Mouse (Mus musculus) heart, embryonic 10.5 days (tissue): ENCODE results near the gene Fbh1. TPM values are rescaled to one million over a fixed set of nuclear protein-coding genes. Genes with fewer than 3 reads are reported as not detected.
A peak's percentile ranks its signal among the peaks of the same experiment; 100 is the strongest.
"Not testable (repeated sequence)": the region's sequence is repeated elsewhere in the genome, so short reads cannot be mapped to it uniquely, and the experiment has no call there.

Experiments used
- DNase-seq: peaks from one replicate; pipeline ENCODE4 v3.0.0-alpha.2; 2017; ENCODE audit warnings: low spot score
- H3K27ac ChIP-seq: fragments of 300-500 bp; sonication (generic); 2 replicates; pipeline ENCODE4 v1.5.1; 2016; ENCODE audit warnings: mild to moderate bottlenecking
- H3K27me3 ChIP-seq: fragments of 300-500 bp; sonication (generic); 2 replicates; pipeline ENCODE4 v1.6.1; 2016; ENCODE audit warnings: mild to moderate bottlenecking; ENCODE audit not compliant: poor library complexity, insufficient read depth, severe bottlenecking
- H3K36me3 ChIP-seq: fragments of 300-500 bp; sonication (generic); 2 replicates; pipeline ENCODE4 v1.6.1; 2016; ENCODE audit warnings: mild to moderate bottlenecking, moderate library complexity
- H3K4me1 ChIP-seq: fragments of 300-500 bp; sonication (generic); 2 replicates; pipeline ENCODE4 v1.6.1; 2016; ENCODE audit warnings: mild to moderate bottlenecking
- H3K4me3 ChIP-seq: fragments of 300-500 bp; sonication (generic); 2 replicates; pipeline ENCODE4 v1.5.1; 2016; ENCODE audit warnings: mild to moderate bottlenecking, moderate library complexity
- H3K9me3 ChIP-seq: fragments of 300-500 bp; sonication (generic); 2 replicates; pipeline ENCODE4 v1.6.1; 2016; ENCODE audit warnings: mild to moderate bottlenecking, moderate library complexity
- WGBS: fragments of 180-500 bp; shearing (Covaris S2); methylation state at CpG from one replicate; pipeline ENCODE4 v1.1.7; 2016; 5-methylcytosine and 5-hydroxymethylcytosine counted together
- polyA plus RNA-seq: library from polyadenylated mRNA; unstranded; fragments of >200 nt; fragmentation: Nextera tagmentation; extraction: Ambion mirVana; gene quantifications from 2 replicates; pipeline ENCODE4 v1.2.1, GENCODE M21; 2016

Gene Fbh1
- polyA plus RNA-seq, 1 experiment from 2014 or later, result 102 TPM

DNA sequence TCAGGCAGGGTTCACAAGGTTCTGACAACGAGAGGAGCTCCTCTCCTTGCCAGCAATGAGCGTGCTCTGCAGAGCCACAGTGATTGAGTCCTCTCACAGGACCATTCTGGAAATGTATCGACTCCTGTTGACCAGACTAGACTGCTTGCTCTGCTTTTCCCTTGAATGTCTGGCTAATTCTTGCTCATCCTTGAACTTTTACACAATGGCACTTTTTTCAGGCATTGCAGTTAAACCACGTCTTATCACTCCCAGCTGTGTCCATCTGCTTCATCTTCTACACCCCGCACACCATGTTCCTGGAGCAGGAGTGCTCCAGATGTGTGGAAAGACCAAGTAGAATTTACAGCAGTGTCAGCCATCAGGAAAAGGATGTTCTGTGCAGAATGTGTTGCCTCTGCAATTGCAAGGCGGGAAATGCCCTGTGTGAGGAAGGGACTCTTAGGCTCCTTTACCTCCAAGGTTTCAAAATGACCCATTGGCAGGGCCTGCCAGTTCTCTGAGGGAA, 64.8 kb downstream of the Fbh1 start:
- Histone ChIP-seq H3K9me3 (no peaks in the 10 kb centered on the region), H3K4me3 (no peak overlapping the region), H3K4me1 (no peaks in the 10 kb centered on the region), H3K27ac (no peak overlapping the region), H3K36me3 (no peaks in the 10 kb centered on the region), H3K27me3 (0 out of 2 replicates have a peak, but pooled peaks cover 3% of the 10 kb centered on the region)
- peak; percentile 45 for DNase-seq
- WGBS, result 76% methylated on average over 6 of the region's 6 CpGs

DNA sequence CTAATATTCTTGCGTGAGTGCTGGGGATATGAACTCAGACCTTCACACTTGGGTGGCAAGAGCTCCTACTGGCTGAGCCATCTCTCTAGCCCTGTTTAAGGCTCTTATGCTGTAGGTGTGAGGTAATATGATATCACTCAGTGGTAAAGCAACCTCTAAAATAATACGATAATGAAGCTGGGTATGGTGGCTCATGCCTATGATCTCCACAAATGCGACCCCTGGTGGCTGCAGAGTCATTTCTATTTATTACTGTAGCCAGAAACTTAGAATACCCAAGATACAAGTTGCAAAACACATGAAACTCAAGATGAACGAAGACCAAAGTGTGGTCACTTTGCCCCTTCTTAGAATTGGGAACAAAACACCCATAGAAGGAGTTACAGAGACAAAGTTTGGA, 67.3 kb downstream of the Fbh1 start:
- not testable (repeated sequence) for H3K27ac ChIP-seq, DNase-seq, H3K4me3 ChIP-seq, H3K9me3 ChIP-seq, H3K4me1 ChIP-seq, H3K36me3 ChIP-seq
- WGBS, result 57% methylated on average over 4 of the region's 4 CpGs
- peaks cover 11% of the 10 kb centered on the region; the same call in 1 of the 2 replicates for H3K27me3 ChIP-seq

DNA sequence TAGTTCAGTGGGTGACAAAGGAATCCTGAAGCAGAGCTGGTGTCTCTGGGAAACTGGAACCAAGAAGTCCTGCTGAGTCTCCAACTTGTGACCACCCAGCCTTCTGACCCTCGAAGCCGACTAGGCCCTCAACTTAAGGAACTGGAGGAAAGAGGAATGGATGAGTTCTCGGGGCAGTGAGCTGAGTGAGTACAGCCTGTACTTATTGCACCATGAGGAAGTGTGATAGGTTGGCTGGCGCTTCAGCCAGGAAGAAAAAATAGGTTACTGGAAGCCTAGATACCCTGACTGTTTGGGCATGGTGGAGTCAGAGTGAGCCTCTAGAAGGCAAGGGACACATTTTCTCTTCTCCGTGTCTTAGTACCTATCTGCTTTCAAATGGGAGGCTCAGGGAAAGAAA, 68.8 kb downstream of the Fbh1 start:
- H3K27ac ChIP-seq, result no peak overlapping the region
- WGBS, result 77% methylated on average over 5 of the region's 5 CpGs

DNA sequence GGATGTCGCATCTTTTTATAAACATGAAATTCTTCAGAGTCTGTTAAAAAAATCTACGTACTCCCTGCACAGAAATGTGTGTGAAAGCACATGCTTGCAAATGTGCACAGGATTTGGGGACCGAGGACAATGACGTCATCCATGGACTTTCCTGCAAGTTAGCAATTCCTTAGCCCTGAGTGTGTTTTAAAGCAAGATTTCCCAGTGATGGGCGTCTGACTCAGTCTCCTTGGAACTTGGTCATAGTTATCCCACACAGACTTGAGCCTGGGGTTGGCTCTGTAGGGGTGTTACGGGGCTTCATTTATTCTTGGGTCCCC, 70.7 kb downstream of the Fbh1 start:
- WGBS, result 39% methylated on average over 6 of the region's 6 CpGs
- peaks cover 9% of the 10 kb centered on the region; the same call in 1 of the 2 replicates for H3K4me1 ChIP-seq
- H3K27me3 ChIP-seq, result peaks cover 19% of the 10 kb centered on the region; the same call in 1 of the 2 replicates
- H3K27ac ChIP-seq, result no peak overlapping the region
- H3K9me3 ChIP-seq, result no peaks in the 10 kb centered on the region
- H3K4me3 ChIP-seq, result peak overlapping the region; percentile 74
- H3K36me3 ChIP-seq, result no peaks in the 10 kb centered on the region
- DNase-seq, result no peak

More for the DNA sequence above, 68.8 kb downstream of the Fbh1 start:
- H3K27me3 ChIP-seq, result peaks cover 19% of the 10 kb centered on the region; the same call in 1 of the 2 replicates
- H3K36me3 ChIP-seq, result no peaks in the 10 kb centered on the region
- H3K4me1 ChIP-seq, result peaks cover 9% of the 10 kb centered on the region; the same call in 1 of the 2 replicates
- DNase-seq, result no peak
- no peaks in the 10 kb centered on the region for H3K9me3 ChIP-seq
- no peak overlapping the region for H3K4me3 ChIP-seq

DNA sequence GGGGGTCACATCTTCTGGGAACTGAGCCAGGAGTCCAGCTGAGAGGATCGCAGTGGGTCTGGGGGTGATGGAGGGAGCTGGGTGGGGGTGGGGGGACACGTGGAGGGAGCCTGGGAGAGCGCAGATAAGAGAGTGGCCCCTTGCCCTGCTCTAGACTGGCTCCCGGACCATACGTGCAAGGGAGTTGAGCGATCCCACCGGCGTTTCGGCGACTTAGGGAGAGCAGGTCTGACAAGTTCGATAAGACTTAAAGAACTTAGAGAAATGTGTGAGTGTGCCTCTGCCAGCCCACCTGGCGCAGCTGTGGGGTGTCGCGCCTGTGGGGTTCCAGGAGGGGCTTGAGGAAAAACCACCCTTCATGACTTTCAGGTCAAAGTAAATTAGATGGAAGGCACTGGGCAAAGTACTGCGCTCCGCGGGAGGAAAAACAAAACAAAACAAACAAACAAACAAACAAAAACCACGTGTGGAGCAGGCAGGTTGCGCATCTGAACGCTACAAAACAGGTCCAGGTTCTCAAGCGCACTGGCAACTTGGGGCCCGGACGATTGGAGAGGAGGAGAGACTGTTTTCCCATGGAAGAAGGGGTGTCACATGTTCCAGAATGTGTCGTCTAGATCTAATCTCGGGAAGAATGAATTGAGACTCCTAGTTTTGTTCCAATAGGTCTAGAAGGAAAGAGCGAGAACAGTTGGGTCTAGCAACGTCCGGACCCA, 71.2 kb downstream of the Fbh1 start:
- H3K4me1 ChIP-seq, result peaks cover 9% of the 10 kb centered on the region; the same call in 1 of the 2 replicates
- peak overlapping the region; percentile 74 for H3K4me3 ChIP-seq
- 3% methylated on average over 28 of the region's 28 CpGs for WGBS
- no peaks in the 10 kb centered on the region for H3K9me3 ChIP-seq
- H3K27ac ChIP-seq, result peak overlapping the region; percentile 87
- DNase-seq, result peak; percentile 75
- H3K36me3 ChIP-seq, result no peaks in the 10 kb centered on the region
- H3K27me3 ChIP-seq, result peaks cover 19% of the 10 kb centered on the region; the same call in 1 of the 2 replicates

DNA sequence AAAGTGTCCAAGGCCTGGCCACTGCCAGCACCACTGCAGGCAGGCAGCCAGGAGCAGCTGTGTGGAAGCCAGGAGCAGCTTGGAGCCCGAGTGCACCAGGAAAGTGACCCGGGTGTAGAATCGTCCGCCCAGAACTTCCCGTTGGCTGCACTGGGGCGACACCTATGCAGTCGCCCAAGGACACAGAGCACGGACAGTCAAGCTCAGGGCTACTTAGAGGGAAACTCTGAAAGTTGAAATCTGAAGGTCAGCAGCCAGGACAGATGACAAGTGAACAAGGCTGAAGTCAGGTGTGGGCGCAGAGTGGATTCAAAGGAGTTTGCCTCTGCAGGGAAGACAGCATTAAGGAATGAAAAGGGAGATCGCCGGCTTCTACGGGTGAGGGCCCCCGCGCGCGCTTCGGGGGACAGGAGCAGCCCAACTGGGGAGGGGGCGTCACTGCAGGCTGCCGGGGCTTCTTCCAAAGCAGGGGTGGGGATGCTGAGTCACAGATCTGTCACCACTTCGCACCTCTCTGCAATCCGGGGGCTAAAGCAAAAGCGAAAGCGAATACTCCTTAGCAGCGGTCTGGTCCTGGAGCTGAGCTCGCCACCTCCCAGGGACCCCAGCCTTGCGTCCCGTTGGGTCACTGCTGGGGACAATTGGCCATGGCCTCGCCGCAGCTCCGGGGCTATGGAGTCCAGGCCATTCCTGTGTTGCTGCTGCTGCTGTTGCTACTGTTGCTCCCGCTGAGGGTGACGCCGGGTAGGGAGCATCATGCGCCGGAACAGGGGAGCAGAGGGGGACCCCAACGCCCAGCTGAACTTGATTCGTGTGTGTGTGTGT, 72.0 kb downstream of the Fbh1 start, which contains the start of gene Il15ra:
Gene Il15ra (plus strand): TSS at position 90 of the 825 bp plus-strand sequence.
- Histone ChIP-seq H3K27me3 (peaks cover 19% of the 10 kb centered on the region; the same call in 1 of the 2 replicates), H3K9me3 (no peaks in the 10 kb centered on the region), H3K36me3 (no peaks in the 10 kb centered on the region), H3K27ac (peak within 1 kb of the TSS; percentile 87), H3K4me1 (peaks cover 9% of the 10 kb centered on the region; the same call in 1 of the 2 replicates), H3K4me3 (peak within 1 kb of the TSS; percentile 74)
- DNase-seq, result peak; percentile 79
- WGBS, result under 1% methylated on average over 37 of the region's 37 CpGs

DNA sequence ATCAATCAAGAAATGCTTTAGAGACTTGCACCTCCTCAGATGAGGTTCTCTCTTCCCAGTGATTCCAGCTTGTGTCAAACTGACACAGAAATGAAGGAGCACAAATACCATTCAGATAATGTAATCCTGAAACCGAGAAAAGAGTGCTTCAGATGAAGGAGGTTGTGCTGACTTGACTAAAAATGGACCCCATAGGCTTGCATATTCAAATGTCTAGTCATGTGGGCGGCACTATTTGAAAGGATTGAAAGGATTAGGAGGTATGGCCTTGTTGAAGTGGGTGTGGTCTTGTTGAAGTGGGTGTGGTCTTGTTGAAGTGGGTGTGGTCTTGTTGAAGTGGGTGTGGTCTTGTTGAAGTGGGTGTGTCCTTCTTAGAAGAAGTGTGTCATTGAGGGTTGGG, 77.5 kb downstream of the Fbh1 start:
- Histone ChIP-seq H3K36me3 (no peaks in the 10 kb centered on the region), H3K27ac (no peak overlapping the region), H3K9me3 (no peaks in the 10 kb centered on the region), H3K27me3 (0 out of 2 replicates have a peak, but pooled peaks cover 8% of the 10 kb centered on the region), H3K4me1 (no peaks in the 10 kb centered on the region; the same call in 1 of the 2 replicates), H3K4me3 (no peak overlapping the region)
- DNase-seq, result no peak
- 86% methylated on average over 2 of the region's 2 CpGs for WGBS

DNA sequence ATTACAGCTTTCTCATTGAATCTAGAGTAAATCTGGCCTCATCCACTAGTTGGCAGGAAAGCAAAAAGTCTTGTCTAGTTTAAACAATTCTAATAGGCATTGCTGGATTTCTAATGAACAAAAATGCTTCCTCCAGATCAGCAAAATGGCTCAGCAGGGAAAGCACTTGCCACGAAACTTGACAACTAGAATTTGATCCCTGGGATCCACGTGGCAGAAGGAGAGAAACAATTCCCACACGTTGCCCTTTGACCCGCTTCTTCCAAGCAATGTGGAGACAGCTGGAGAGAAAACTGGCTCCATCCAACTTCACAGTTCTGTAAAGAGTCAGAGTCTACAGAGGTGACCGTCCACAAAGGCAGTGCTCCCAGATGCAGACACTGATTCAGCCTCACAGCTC, 78.4 kb downstream of the Fbh1 start:
- no peaks in the 10 kb centered on the region for H3K36me3 ChIP-seq
- no peak for DNase-seq
- WGBS, result 72% methylated on average over 5 of the region's 5 CpGs

DNA sequence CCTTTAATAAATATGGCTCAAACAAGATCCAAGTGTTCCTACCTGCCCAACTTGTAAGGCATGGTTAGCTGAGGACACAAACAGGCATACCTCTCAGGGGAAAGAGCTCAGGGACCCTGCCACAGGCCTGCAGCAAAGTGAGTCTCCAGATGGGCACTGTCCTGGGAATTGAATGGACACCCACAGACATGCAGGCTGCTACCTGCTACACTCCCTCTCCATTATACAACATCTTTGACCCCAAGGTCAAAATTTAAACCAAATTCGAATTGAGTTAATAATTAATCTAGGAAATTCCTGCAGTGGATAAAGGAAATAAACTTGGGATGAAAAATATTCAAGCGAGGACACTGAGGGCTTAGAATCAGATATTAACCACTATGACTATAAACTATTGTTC, 81.5 kb downstream of the Fbh1 start:
- no peaks in the 10 kb centered on the region for H3K27me3 ChIP-seq
- H3K27ac ChIP-seq, result no peak overlapping the region
- DNase-seq, result no peak
- WGBS, result 68% methylated on average over 2 of the region's 2 CpGs
- no peaks in the 10 kb centered on the region for H3K36me3 ChIP-seq
- H3K4me1 ChIP-seq, result no peaks in the 10 kb centered on the region
- no peaks in the 10 kb centered on the region for H3K9me3 ChIP-seq
- no peak overlapping the region for H3K4me3 ChIP-seq

More for the DNA sequence above, 78.4 kb downstream of the Fbh1 start:
- 0 out of 2 replicates have a peak, but pooled peaks cover 3% of the 10 kb centered on the region for H3K27me3 ChIP-seq
- no peaks in the 10 kb centered on the region for H3K9me3 ChIP-seq
- H3K4me1 ChIP-seq, result no peaks in the 10 kb centered on the region
- H3K4me3 ChIP-seq, result no peak overlapping the region
- no peak overlapping the region for H3K27ac ChIP-seq

DNA sequence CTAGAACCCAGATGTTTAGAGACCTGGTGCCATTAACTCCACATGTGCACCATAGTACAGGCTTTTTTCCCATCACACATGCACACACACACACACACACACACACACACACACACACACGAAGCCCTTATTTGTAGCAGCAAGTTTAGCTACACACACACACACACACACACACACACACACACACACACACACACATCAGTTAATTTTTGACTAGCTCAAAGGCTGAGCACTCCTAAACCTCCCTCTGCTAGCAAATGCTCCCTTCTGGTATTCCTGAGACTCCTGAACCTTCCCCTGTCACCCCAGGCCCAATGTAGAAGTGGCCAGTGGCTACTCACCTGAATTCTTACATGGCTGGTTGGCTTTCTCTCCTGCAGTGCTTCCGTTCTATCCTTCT, 83.3 kb downstream of the Fbh1 start:
- 61% methylated on average over 2 of the region's 2 CpGs for WGBS
- no peaks in the 10 kb centered on the region for H3K36me3 ChIP-seq
- no peaks in the 10 kb centered on the region for H3K27me3 ChIP-seq
- H3K4me1 ChIP-seq, result no peaks in the 10 kb centered on the region
- H3K4me3 ChIP-seq, result no peak overlapping the region
- H3K27ac ChIP-seq, result no peak overlapping the region
- DNase-seq, result peak; percentile 16
- H3K9me3 ChIP-seq, result no peaks in the 10 kb centered on the region

DNA sequence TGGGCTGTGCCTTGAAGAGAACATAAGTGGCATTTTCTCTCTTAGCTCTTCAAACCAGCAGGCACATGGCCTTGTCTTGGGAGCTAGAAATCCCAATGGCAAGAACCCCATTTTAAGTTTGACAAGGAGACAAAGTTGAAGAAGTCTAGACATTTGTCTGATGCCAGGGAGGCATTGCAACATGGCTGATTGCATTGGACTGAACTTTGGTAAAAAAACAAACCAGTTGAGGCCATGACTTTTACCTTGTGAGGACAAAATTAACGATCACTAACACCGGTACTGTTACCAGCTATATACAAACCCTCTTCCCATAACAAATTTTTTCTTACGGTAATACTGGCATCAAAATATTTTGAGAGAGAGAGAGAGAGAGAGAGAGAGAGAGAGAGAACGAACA, 84.0 kb downstream of the Fbh1 start:
- no peaks in the 10 kb centered on the region for H3K4me1 ChIP-seq
- no peaks in the 10 kb centered on the region for H3K36me3 ChIP-seq
- peak; percentile 6 for DNase-seq
- WGBS, result 82% methylated on average over 4 of the region's 4 CpGs
- H3K4me3 ChIP-seq, result no peak overlapping the region
- no peak overlapping the region for H3K27ac ChIP-seq
- no peaks in the 10 kb centered on the region for H3K9me3 ChIP-seq
- H3K27me3 ChIP-seq, result no peaks in the 10 kb centered on the region
